Mouse (Mus musculus): Measurements from ENCODE around the gene Thra. TPM values are rescaled to one million over a fixed set of nuclear protein-coding genes. Genes with fewer than 3 reads are reported as not detected.

The Thra gene
- total and polyA plus RNA-seq, 3 experiments, result 22.0 to 50.9 TPM; not detected in 1

GRCm38 (mm10) chr11:98762756-98763501 lies 22.5 kb downstream of the Thra start (continued):
- no peak for TF ChIP-seq NRF1 (IDR thresholded peaks at IDR 0.05; ENCODE audit: insufficient read depth, low read depth, low read length, poor library complexity, severe bottlenecking)
- TF ChIP-seq E2F4 (IDR thresholded peaks at IDR 0.05; ENCODE audit: borderline replicate concordance, low read depth, low read length), result no peak
- peak; percentile 41 for TF ChIP-seq SMC3 (IDR thresholded peaks at IDR 0.05; ENCODE audit: low read depth, low read length)
- TF ChIP-seq MYC (IDR thresholded peaks at IDR 0.05; ENCODE audit: low read depth, low read length), result peak; percentile 82; the same call in 1 of the 2 replicates

GRCm38 (mm10) chr11:98763502-98763861 lies 23.0 kb downstream of the Thra start:
- no peaks in the 10 kb centered on the region for H3K9me3 ChIP-seq (replicated peaks; ENCODE audit: insufficient read depth, low read length)
- H3K36me3 ChIP-seq (ENCODE audit: control insufficient read depth in 1 of 2, insufficient read depth in 2 of 2, low read length in 2 of 2), result peaks cover 0 to 37% of the 10 kb centered on the region in 2 experiments; a peak in 2 of 4 replicates
- no peak overlapping the region for H3K9ac ChIP-seq (ENCODE audit: control insufficient read depth, low read depth, low read length, poor library complexity, severe bottlenecking)
- no peak for DNase-seq (ENCODE audit: low read depth, low spot score)
- TF ChIP-seq GATA1 (IDR thresholded peaks at IDR 0.05; ENCODE audit: low read depth, low read length), result no peak
- no peak for TF ChIP-seq SIN3A (IDR thresholded peaks at IDR 0.05; ENCODE audit: low read length)
- TF ChIP-seq MAZ (IDR thresholded peaks at IDR 0.05; ENCODE audit: low read depth, low read length), result no peak
- no peak for TF ChIP-seq ELF1 (IDR thresholded peaks at IDR 0.05; ENCODE audit: low read depth, low read length)
- no peak for TF ChIP-seq MYC (IDR thresholded peaks at IDR 0.05; ENCODE audit: low read depth, low read length)
- TF ChIP-seq SMC3 (IDR thresholded peaks at IDR 0.05; ENCODE audit: low read depth, low read length), result no peak
- TF ChIP-seq BHLHE40 (IDR thresholded peaks at IDR 0.05; ENCODE audit: borderline replicate concordance, low read depth, low read length), result no peak
- no peak for TF ChIP-seq CTCF (IDR thresholded peaks at IDR 0.05 in 2 of 3, conservative IDR thresholded peaks at IDR 0.05 in 1 of 3; ENCODE audit: control insufficient read depth in 1 of 3, insufficient read depth in 1 of 3, low read depth in 2 of 3, low read length in 3 of 3, poor library complexity in 1 of 3, severe bottlenecking in 1 of 3)
- no peak for TF ChIP-seq TAL1 (IDR thresholded peaks at IDR 0.05; ENCODE audit: low read length)
- no peak for TF ChIP-seq MXI1 (IDR thresholded peaks at IDR 0.05; ENCODE audit: low read depth, low read length)
- TF ChIP-seq POLR2A (IDR thresholded peaks at IDR 0.05; ENCODE audit: control insufficient read depth in 1 of 2, insufficient read depth in 1 of 2, low read depth in 1 of 2, low read length in 2 of 2, poor library complexity in 1 of 2), result no peak
- no peak for TF ChIP-seq RAD21 (IDR thresholded peaks at IDR 0.05; ENCODE audit: low read depth, low read length)
- peak overlapping the region; percentile 41 for H3K27ac ChIP-seq (ENCODE audit: control insufficient read depth, low read depth, low read length)
- peaks cover 19 to 37% of the 10 kb centered on the region in 2 experiments for H3K4me1 ChIP-seq (ENCODE audit: control insufficient read depth in 1 of 2, insufficient read depth in 2 of 2, low read length in 2 of 2)
- no peaks in the 10 kb centered on the region; the same call in 1 of the 2 replicates for H3K79me2 ChIP-seq (ENCODE audit: control insufficient read depth, insufficient read depth, low read length, poor library complexity)
- H3K4me3 ChIP-seq (ENCODE audit: control insufficient read depth in 1 of 2, insufficient read depth in 1 of 2, low read depth in 2 of 2, low read length in 2 of 2), result no peak overlapping the region
- H3K27me3 ChIP-seq (ENCODE audit: control insufficient read depth in 1 of 2, insufficient read depth in 2 of 2, low read length in 2 of 2), result no peaks in the 10 kb centered on the region

- Histone ChIP-seq H3K4me3 (ENCODE audit: control insufficient read depth in 1 of 2, insufficient read depth in 1 of 2, low read depth in 2 of 2, low read length in 2 of 2) (no peak overlapping the region), H3K36me3 (ENCODE audit: control insufficient read depth in 1 of 2, insufficient read depth in 2 of 2, low read length in 2 of 2) (peaks cover 0 to 43% of the 10 kb centered on the region in 2 experiments; a peak in 2 of 4 replicates), H3K9ac (ENCODE audit: control insufficient read depth, low read depth, low read length, poor library complexity, severe bottlenecking) (no peak overlapping the region), H3K9me3 (replicated peaks; ENCODE audit: insufficient read depth, low read length) (no peaks in the 10 kb centered on the region), H3K79me2 (ENCODE audit: control insufficient read depth, insufficient read depth, low read length, poor library complexity) (no peaks in the 10 kb centered on the region; the same call in 1 of the 2 replicates), H3K27ac (ENCODE audit: control insufficient read depth, low read depth, low read length) (peak overlapping the region; percentile 41; the same call in 1 of the 2 replicates), H3K27me3 (ENCODE audit: control insufficient read depth in 1 of 2, insufficient read depth in 2 of 2, low read length in 2 of 2) (no peaks in the 10 kb centered on the region), H3K4me1 (ENCODE audit: control insufficient read depth in 1 of 2, insufficient read depth in 2 of 2, low read length in 2 of 2) (peaks cover 23 to 43% of the 10 kb centered on the region in 2 experiments)
- no peak for DNase-seq (ENCODE audit: low read depth, low spot score)
- TF ChIP-seq ETS1 (IDR thresholded peaks at IDR 0.05; ENCODE audit: low read depth, low read length) (no peak), NRF1 (IDR thresholded peaks at IDR 0.05; ENCODE audit: insufficient read depth, low read depth, low read length, poor library complexity, severe bottlenecking) (no peak), BHLHE40 (IDR thresholded peaks at IDR 0.05; ENCODE audit: borderline replicate concordance, low read depth, low read length) (no peak), TAL1 (IDR thresholded peaks at IDR 0.05; ENCODE audit: low read length) (no peak), MAX (IDR thresholded peaks at IDR 0.05; ENCODE audit: low read length) (no peak), SMC3 (IDR thresholded peaks at IDR 0.05; ENCODE audit: low read depth, low read length) (no peak), MYC (IDR thresholded peaks at IDR 0.05; ENCODE audit: low read depth, low read length) (no peak), CTCF (IDR thresholded peaks at IDR 0.05 in 2 of 3, conservative IDR thresholded peaks at IDR 0.05 in 1 of 3; ENCODE audit: control insufficient read depth in 1 of 3, insufficient read depth in 1 of 3, low read depth in 2 of 3, low read length in 3 of 3, poor library complexity in 1 of 3, severe bottlenecking in 1 of 3) (no peak), ZMIZ1 (IDR thresholded peaks at IDR 0.05; ENCODE audit: low read depth, low read length) (no peak), CHD2 (IDR thresholded peaks at IDR 0.05; ENCODE audit: low read length) (no peak), E2F4 (IDR thresholded peaks at IDR 0.05; ENCODE audit: borderline replicate concordance, low read depth, low read length) (no peak), RAD21 (IDR thresholded peaks at IDR 0.05; ENCODE audit: low read depth, low read length) (no peak), SIN3A (IDR thresholded peaks at IDR 0.05; ENCODE audit: low read length) (no peak), MXI1 (IDR thresholded peaks at IDR 0.05; ENCODE audit: low read depth, low read length) (no peak), ZC3H11A (IDR thresholded peaks at IDR 0.05; ENCODE audit: low read depth, low read length) (no peak), KAT2A (conservative IDR thresholded peaks at IDR 0.05; ENCODE audit: low read depth, low read length) (no peak)
These were observed 23.7 kb downstream of the Thra start for GRCm38 (mm10) chr11:98764091-98764490.

Data from MEL (cell line).